Mouse (Mus musculus): ENCODE measurements around the gene Sgpp2. TPM values are rescaled to one million over a fixed set of nuclear protein-coding genes. Genes with fewer than 3 reads are reported as not detected.

Sgpp2 gene
- total RNA-seq, 1 experiment, result 0.22 TPM

GRCm38 (mm10) chr1:78437150-78437549 is 127.0 kb downstream of the Sgpp2 start:
- TF ChIP-seq MAFK (IDR thresholded peaks at IDR 0.05; ENCODE audit: insufficient read depth, low read depth, low read length), result no peak
- TF ChIP-seq ZC3H11A (IDR thresholded peaks at IDR 0.05; ENCODE audit: borderline replicate concordance, low read depth, low read length), result no peak
- TF ChIP-seq ZNF384 (IDR thresholded peaks at IDR 0.05; ENCODE audit: low read depth, low read length), result no peak
- no peak for TF ChIP-seq CHD2 (IDR thresholded peaks at IDR 0.05; ENCODE audit: low read depth, low read length)
- no peak for TF ChIP-seq HCFC1 (IDR thresholded peaks at IDR 0.05; ENCODE audit: borderline replicate concordance, insufficient read depth, low read length)
- in situ Hi-C loops (cut with MboI; ENCODE audit: low sequenced_read_pairs in 2 of 2, unreplicated experiment in 2 of 2), result no loop called here
- Histone ChIP-seq H3K36me3 (ENCODE audit: control insufficient read depth, insufficient read depth, low read length, poor library complexity, severe bottlenecking) (peaks cover 8% of the 10 kb centered on the region), H3K27ac (ENCODE audit: insufficient read depth, low read depth, low read length, poor library complexity, severe bottlenecking) (no peak overlapping the region), H3K4me1 (ENCODE audit: control insufficient read depth in 2 of 2, insufficient read depth in 2 of 2, low read length in 2 of 2, poor library complexity in 1 of 2) (no peaks in the 10 kb centered on the region), H3K9ac (ENCODE audit: insufficient read depth, low read depth, low read length, poor library complexity, severe bottlenecking) (no peak overlapping the region), H3K9me3 (ENCODE audit: control insufficient read depth, insufficient read depth, low read depth, low read length) (no peaks in the 10 kb centered on the region), H3K4me3 (ENCODE audit: insufficient read depth in 1 of 2, low read depth in 1 of 2, low read length in 2 of 2, poor library complexity in 1 of 2, severe bottlenecking in 1 of 2) (no peak overlapping the region)
- no peak for DNase-seq (ENCODE audit: low read depth, low spot score)

- TF ChIP-seq ZC3H11A (IDR thresholded peaks at IDR 0.05; ENCODE audit: borderline replicate concordance, low read depth, low read length) (no peak), HCFC1 (IDR thresholded peaks at IDR 0.05; ENCODE audit: borderline replicate concordance, insufficient read depth, low read length) (no peak), ZNF384 (IDR thresholded peaks at IDR 0.05; ENCODE audit: low read depth, low read length) (no peak), MAFK (IDR thresholded peaks at IDR 0.05; ENCODE audit: insufficient read depth, low read depth, low read length) (no peak), CHD2 (IDR thresholded peaks at IDR 0.05; ENCODE audit: low read depth, low read length) (no peak)
- no peak overlapping the region for H3K27ac ChIP-seq (ENCODE audit: insufficient read depth, low read depth, low read length, poor library complexity, severe bottlenecking)
These were observed 130.6 kb downstream of the Sgpp2 start for GRCm38 (mm10) chr1:78440716-78441115.

GRCm38 (mm10) chr1:78443056-78443455 is 132.9 kb downstream of the Sgpp2 start:
- in situ Hi-C loops (cut with MboI; ENCODE audit: low sequenced_read_pairs in 2 of 2, unreplicated experiment in 2 of 2), result no loop called here
- no peak for DNase-seq (ENCODE audit: low read depth, low spot score)
- Histone ChIP-seq H3K4me3 (ENCODE audit: insufficient read depth in 1 of 2, low read depth in 1 of 2, low read length in 2 of 2, poor library complexity in 1 of 2, severe bottlenecking in 1 of 2) (no peak overlapping the region), H3K27ac (ENCODE audit: insufficient read depth, low read depth, low read length, poor library complexity, severe bottlenecking) (no peak overlapping the region), H3K9ac (ENCODE audit: insufficient read depth, low read depth, low read length, poor library complexity, severe bottlenecking) (no peak overlapping the region), H3K4me1 (ENCODE audit: control insufficient read depth in 2 of 2, insufficient read depth in 2 of 2, low read length in 2 of 2, poor library complexity in 1 of 2) (no peaks in the 10 kb centered on the region), H3K9me3 (ENCODE audit: control insufficient read depth, insufficient read depth, low read depth, low read length) (no peaks in the 10 kb centered on the region), H3K36me3 (ENCODE audit: control insufficient read depth, insufficient read depth, low read length, poor library complexity, severe bottlenecking) (peaks cover 13% of the 10 kb centered on the region)
- no peak for TF ChIP-seq MAFK (IDR thresholded peaks at IDR 0.05; ENCODE audit: insufficient read depth, low read depth, low read length)
- no peak for TF ChIP-seq CHD2 (IDR thresholded peaks at IDR 0.05; ENCODE audit: low read depth, low read length)
- TF ChIP-seq ZNF384 (IDR thresholded peaks at IDR 0.05; ENCODE audit: low read depth, low read length), result no peak
- no peak for TF ChIP-seq HCFC1 (IDR thresholded peaks at IDR 0.05; ENCODE audit: borderline replicate concordance, insufficient read depth, low read length)
- no peak for TF ChIP-seq ZC3H11A (IDR thresholded peaks at IDR 0.05; ENCODE audit: borderline replicate concordance, low read depth, low read length)

More at GRCm38 (mm10) chr1:78440716-78441115, 130.6 kb downstream of the Sgpp2 start:
- in situ Hi-C loops (cut with MboI; ENCODE audit: low sequenced_read_pairs in 2 of 2, unreplicated experiment in 2 of 2), result no loop called here
- H3K9me3 ChIP-seq (ENCODE audit: control insufficient read depth, insufficient read depth, low read depth, low read length), result no peaks in the 10 kb centered on the region
- H3K4me1 ChIP-seq (ENCODE audit: control insufficient read depth in 2 of 2, insufficient read depth in 2 of 2, low read length in 2 of 2, poor library complexity in 1 of 2), result no peaks in the 10 kb centered on the region
- no peak for DNase-seq (ENCODE audit: low read depth, low spot score)
- no peak overlapping the region for H3K9ac ChIP-seq (ENCODE audit: insufficient read depth, low read depth, low read length, poor library complexity, severe bottlenecking)
- peaks cover 8% of the 10 kb centered on the region for H3K36me3 ChIP-seq (ENCODE audit: control insufficient read depth, insufficient read depth, low read length, poor library complexity, severe bottlenecking)
- H3K4me3 ChIP-seq (ENCODE audit: insufficient read depth in 1 of 2, low read depth in 1 of 2, low read length in 2 of 2, poor library complexity in 1 of 2, severe bottlenecking in 1 of 2), result no peak overlapping the region

- in situ Hi-C loops (cut with MboI; ENCODE audit: low sequenced_read_pairs in 2 of 2, unreplicated experiment in 2 of 2), result no loop called here
- no peak for DNase-seq (ENCODE audit: low read depth, low spot score)
- Histone ChIP-seq H3K36me3 (ENCODE audit: control insufficient read depth, insufficient read depth, low read length, poor library complexity, severe bottlenecking) (peaks cover 22% of the 10 kb centered on the region), H3K4me3 (ENCODE audit: insufficient read depth in 1 of 2, low read depth in 1 of 2, low read length in 2 of 2, poor library complexity in 1 of 2, severe bottlenecking in 1 of 2) (no peak overlapping the region), H3K9ac (ENCODE audit: insufficient read depth, low read depth, low read length, poor library complexity, severe bottlenecking) (no peak overlapping the region), H3K4me1 (ENCODE audit: control insufficient read depth in 2 of 2, insufficient read depth in 2 of 2, low read length in 2 of 2, poor library complexity in 1 of 2) (no peaks in the 10 kb centered on the region), H3K27ac (ENCODE audit: insufficient read depth, low read depth, low read length, poor library complexity, severe bottlenecking) (no peak overlapping the region), H3K9me3 (ENCODE audit: control insufficient read depth, insufficient read depth, low read depth, low read length) (no peaks in the 10 kb centered on the region)
- TF ChIP-seq ZNF384 (IDR thresholded peaks at IDR 0.05; ENCODE audit: low read depth, low read length), result no peak
- no peak for TF ChIP-seq MAFK (IDR thresholded peaks at IDR 0.05; ENCODE audit: insufficient read depth, low read depth, low read length)
- no peak for TF ChIP-seq CHD2 (IDR thresholded peaks at IDR 0.05; ENCODE audit: low read depth, low read length)
These were observed 136.1 kb downstream of the Sgpp2 start for GRCm38 (mm10) chr1:78446232-78446631.

- Histone ChIP-seq H3K4me1 (ENCODE audit: control insufficient read depth in 2 of 2, insufficient read depth in 2 of 2, low read length in 2 of 2, poor library complexity in 1 of 2) (no peaks in the 10 kb centered on the region), H3K4me3 (ENCODE audit: insufficient read depth in 1 of 2, low read depth in 1 of 2, low read length in 2 of 2, poor library complexity in 1 of 2, severe bottlenecking in 1 of 2) (no peak overlapping the region), H3K9ac (ENCODE audit: insufficient read depth, low read depth, low read length, poor library complexity, severe bottlenecking) (no peak overlapping the region), H3K9me3 (ENCODE audit: control insufficient read depth, insufficient read depth, low read depth, low read length) (no peaks in the 10 kb centered on the region), H3K27ac (ENCODE audit: insufficient read depth, low read depth, low read length, poor library complexity, severe bottlenecking) (no peak overlapping the region), H3K36me3 (ENCODE audit: control insufficient read depth, insufficient read depth, low read length, poor library complexity, severe bottlenecking) (peaks cover 25% of the 10 kb centered on the region)
- in situ Hi-C loops (cut with MboI; ENCODE audit: low sequenced_read_pairs in 2 of 2, unreplicated experiment in 2 of 2), result no loop called here
- DNase-seq (ENCODE audit: low read depth, low spot score), result no peak
- TF ChIP-seq ZC3H11A (IDR thresholded peaks at IDR 0.05; ENCODE audit: borderline replicate concordance, low read depth, low read length) (no peak), CHD2 (IDR thresholded peaks at IDR 0.05; ENCODE audit: low read depth, low read length) (no peak)
These were observed 136.6 kb downstream of the Sgpp2 start for GRCm38 (mm10) chr1:78446742-78447141.

Data from ES-E14 (cell line).